Mouse (Mus musculus) midbrain, embryonic 14.5 days (tissue): ENCODE data around the gene Gtf2f1. TPM values are rescaled to one million over a fixed set of nuclear protein-coding genes. Genes with fewer than 3 reads are reported as not detected.
"Not testable (repeated sequence)": the region's sequence is repeated elsewhere in the genome, so short reads cannot be mapped to it uniquely, and the experiment has no call there.

Experiments used
- ATAC-seq: fragments of 200-750 bp; cut with Nextera tagmentation; 2 replicates; pipeline ENCODE4 v1.8.0; 2017; ENCODE audit warnings: moderate number of reproducible peaks, moderate library complexity; ENCODE audit not compliant: low FRiP score, low TSS enrichment
- DNase-seq: peaks from one replicate; pipeline ENCODE4 v3.0.0-alpha.2; 2015
- H3K27ac ChIP-seq: fragments of 300-500 bp; sonication (generic); replicated peaks from 2 replicates; pipeline ENCODE4 v1.5.1; 2014; ENCODE audit warnings: mild to moderate bottlenecking, low read depth, low read length, moderate library complexity
- H3K27me3 ChIP-seq: fragments of 300-500 bp; sonication (generic); 2 replicates; pipeline ENCODE4 v1.6.1; 2014; ENCODE audit warnings: low read length, control low read depth, mixed read lengths; ENCODE audit not compliant: control insufficient read depth, insufficient read depth
- H3K36me3 ChIP-seq: fragments of 300-500 bp; sonication (generic); 2 replicates; pipeline ENCODE4 v1.6.1; 2014; ENCODE audit warnings: low read length, control low read depth; ENCODE audit not compliant: control insufficient read depth, insufficient read depth
- H3K4me1 ChIP-seq: fragments of 300-500 bp; sonication (generic); 2 replicates; pipeline ENCODE4 v1.6.1; 2014; ENCODE audit warnings: mild to moderate bottlenecking, antibody characterized with exemption, low read length, control low read depth; ENCODE audit not compliant: control insufficient read depth, insufficient read depth
- H3K4me2 ChIP-seq: fragments of 300-500 bp; sonication (generic); 2 replicates; pipeline ENCODE4 v1.6.1; 2014; ENCODE audit warnings: mild to moderate bottlenecking, low read length, moderate library complexity
- H3K4me3 ChIP-seq: fragments of 300-500 bp; sonication (generic); replicated peaks from 2 replicates; pipeline ENCODE4 v1.5.1; 2014; ENCODE audit warnings: low read depth, low read length
- H3K9ac ChIP-seq: fragments of 300-500 bp; sonication (generic); replicated peaks from 2 replicates; pipeline ENCODE4 v1.6.1; 2014; ENCODE audit warnings: mild to moderate bottlenecking, low read length, moderate library complexity
- H3K9me3 ChIP-seq: fragments of 300-500 bp; sonication (generic); 2 replicates; pipeline ENCODE4 v1.6.1; 2016; ENCODE audit warnings: low read length, control low read depth, mixed read lengths; ENCODE audit not compliant: control insufficient read depth
- WGBS: fragments of 180-500 bp; shearing (Covaris S2); extraction: QIAGEN DNeasy Blood & Tissue Kit; methylation state at CpG from one replicate; pipeline ENCODE4 v1.1.7; 2014; 5-methylcytosine and 5-hydroxymethylcytosine counted together
- polyA plus RNA-seq: library from polyadenylated mRNA; unstranded; fragments of >200 nt; fragmentation: Nextera tagmentation; extraction: Ambion mirVana; gene quantifications from 2 replicates; pipeline ENCODE4 v1.2.1, GENCODE M21; 2014

Gene Gtf2f1
- 61.3 and 63.7 TPM in 2 replicates for polyA plus RNA-seq

DNA sequence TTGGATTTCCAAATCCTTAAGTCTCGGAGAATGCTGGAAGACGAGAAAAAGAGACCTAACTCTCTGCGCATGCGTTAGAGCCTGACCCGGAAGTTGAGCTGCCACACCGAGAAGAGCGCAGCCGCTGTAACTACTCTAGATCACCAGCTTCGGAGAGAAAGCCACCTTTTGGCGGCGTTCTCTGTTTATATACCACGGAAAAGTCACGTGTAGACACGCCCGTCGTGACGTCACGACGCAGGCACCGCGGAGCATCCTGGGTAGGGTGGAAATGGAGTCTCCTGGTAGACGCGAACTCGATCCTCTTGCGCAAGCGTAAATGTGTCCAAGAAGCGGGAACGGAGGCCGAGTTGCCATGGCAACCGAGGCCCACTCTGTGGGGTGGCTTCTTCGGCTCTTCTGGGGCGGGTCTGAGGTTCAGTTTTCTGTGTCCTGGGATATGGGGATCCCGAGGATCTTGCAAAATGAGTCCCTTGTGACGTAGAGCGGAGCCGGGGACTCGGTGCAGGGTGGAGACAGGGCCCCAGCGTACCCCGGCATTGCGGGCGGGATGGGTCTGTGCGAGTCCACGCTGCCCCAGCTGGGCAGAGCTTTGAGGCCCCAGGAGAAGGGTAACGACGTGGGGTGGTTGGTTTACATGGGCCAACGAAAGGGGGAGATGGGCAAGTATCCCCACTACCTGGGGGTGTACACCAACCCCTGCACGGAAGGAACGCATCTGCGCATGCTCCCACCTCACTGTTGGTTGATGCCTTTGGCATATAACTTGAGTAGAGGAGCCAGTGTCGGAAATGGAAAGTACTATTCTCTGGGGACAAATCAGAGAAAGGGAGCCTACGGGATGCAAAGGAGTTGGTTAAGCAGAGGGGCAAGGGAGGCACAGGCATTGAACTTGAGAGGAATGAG, at the start of gene Gtf2f1, which contains the start of gene Gm17949:
TSS of gene Gtf2f1 (minus strand) at position 53 of the 906 bp plus-strand sequence.
TSS of gene Gm17949 (plus strand) at position 234 of the 906 bp plus-strand sequence.
- peaks cover 16% of the 10 kb centered on the region for H3K4me1 ChIP-seq
- H3K9ac ChIP-seq: peak within 1 kb of the TSS; percentile 80
- H3K4me2 ChIP-seq: peak within 1 kb of the TSS; percentile 92
- DNase-seq: peak; percentile 100
- H3K9me3 ChIP-seq: no peaks in the 10 kb centered on the region
- H3K27me3 ChIP-seq: no peaks in the 10 kb centered on the region
- H3K36me3 ChIP-seq: peaks cover 22% of the 10 kb centered on the region
- H3K4me3 ChIP-seq: peak within 1 kb of the TSS; percentile 72
- under 1% methylated on average over 51 of the region's 51 CpGs for WGBS
- peak; percentile 93 for ATAC-seq
- peak within 1 kb of the TSS; percentile 96 for H3K27ac ChIP-seq

GRCm38 (mm10) chr17:57060231-57060801, 49.2 kb upstream of the Gtf2f1 start:
- Histone ChIP-seq H3K27ac (peak overlapping the region; percentile 86), H3K4me2 (peak overlapping the region; percentile 66), H3K4me1 (peaks cover 10% of the 10 kb centered on the region), H3K36me3 (peaks cover 13% of the 10 kb centered on the region), H3K4me3 (peak overlapping the region; percentile 70), H3K9ac (peak overlapping the region; percentile 64; the same call in 1 of the 2 replicates), H3K27me3 (peaks cover 27% of the 10 kb centered on the region), H3K9me3 (no peaks in the 10 kb centered on the region)
- ATAC-seq: peak; percentile 90
- peak; percentile 98 for DNase-seq
- WGBS: under 1% methylated on average over 44 of the region's 44 CpGs

- peak; percentile 77 for ATAC-seq
- H3K27me3 ChIP-seq: peaks cover 27% of the 10 kb centered on the region
- H3K9ac ChIP-seq: peak within 1 kb of the TSS; percentile 64
- peaks cover 21% of the 10 kb centered on the region for H3K36me3 ChIP-seq
- peak within 1 kb of the TSS; percentile 70 for H3K4me3 ChIP-seq
- peaks cover 10% of the 10 kb centered on the region for H3K4me1 ChIP-seq
- under 1% methylated on average over 44 of the region's 45 CpGs for WGBS
- peak; percentile 93 for DNase-seq
- H3K4me2 ChIP-seq: peak within 1 kb of the TSS; percentile 66
- peak within 1 kb of the TSS; percentile 86 for H3K27ac ChIP-seq
- no peaks in the 10 kb centered on the region for H3K9me3 ChIP-seq
Observed at GRCm38 (mm10) chr17:57059486-57059977, 48.4 kb upstream of the Gtf2f1 start, which contains the start of gene Slc25a23. Slc25a23 (minus strand) TSS chr17:57059863.

DNA sequence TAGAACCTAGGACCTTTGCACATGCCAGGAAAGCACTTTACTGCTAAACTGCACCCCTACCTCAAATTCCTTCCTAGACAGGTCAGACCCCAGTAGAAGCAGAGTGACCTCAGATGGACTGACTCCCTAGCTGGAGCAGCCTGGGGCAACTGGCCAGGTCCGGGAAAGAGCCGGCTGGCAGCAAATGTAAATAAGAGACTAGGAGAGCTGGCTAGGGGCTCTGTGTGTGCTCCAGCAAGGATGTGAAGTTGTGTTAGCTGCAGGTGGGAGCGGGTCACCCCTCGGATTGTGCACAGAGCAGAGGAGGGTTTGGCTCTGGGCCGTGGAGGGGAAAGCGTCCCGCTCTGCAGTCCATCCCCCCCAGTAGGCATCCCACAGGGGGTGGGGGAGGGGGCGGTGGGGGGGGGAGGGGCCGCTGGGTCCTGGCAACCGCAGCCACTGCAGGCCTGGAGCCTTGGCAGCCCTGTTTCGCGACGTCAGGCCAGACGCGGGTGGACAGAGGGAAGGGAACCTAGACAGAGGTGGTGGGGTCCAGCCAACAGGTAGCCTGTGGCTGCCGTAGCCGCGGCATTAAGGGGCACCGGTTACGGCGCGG, 47.9 kb upstream of the Gtf2f1 start, which contains the start of gene Crb3:
TSS of gene Crb3 (plus strand) at position 215 of the 595 bp plus-strand sequence.
- Histone ChIP-seq H3K9ac (peak within 1 kb of the TSS; percentile 64), H3K36me3 (peaks cover 25% of the 10 kb centered on the region), H3K27ac (peak within 1 kb of the TSS; percentile 86), H3K4me3 (peak within 1 kb of the TSS; percentile 70), H3K27me3 (peaks cover 27% of the 10 kb centered on the region), H3K9me3 (no peaks in the 10 kb centered on the region), H3K4me1 (peaks cover 10% of the 10 kb centered on the region), H3K4me2 (peak within 1 kb of the TSS; percentile 66)
- DNase-seq: peak; percentile 53
- 0% methylated on average over 19 of the region's 22 CpGs for WGBS
- no peak; the same call in 1 of the 2 replicates for ATAC-seq

DNA sequence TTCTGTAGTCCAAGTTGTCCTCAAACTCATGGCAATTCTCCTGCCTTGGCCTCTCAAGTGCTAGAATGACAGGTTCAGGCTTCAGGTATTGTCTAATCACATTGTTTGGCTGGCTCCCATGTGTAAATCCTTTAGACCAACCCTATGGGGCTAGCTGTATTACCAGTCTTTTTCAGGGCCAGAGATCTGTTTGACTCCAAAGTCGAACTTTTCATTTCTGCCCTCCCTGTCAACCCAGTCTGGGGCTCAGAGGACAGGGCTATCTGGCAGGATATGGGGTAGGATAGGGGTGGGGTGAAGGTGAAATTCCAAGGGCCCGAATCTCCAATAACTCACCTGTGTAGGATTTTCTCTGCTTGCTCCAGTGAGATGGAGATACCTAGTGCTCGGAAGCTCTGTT, 45.2 kb upstream of the Gtf2f1 start:
- Histone ChIP-seq H3K4me3 (no peak overlapping the region), H3K9ac (no peak overlapping the region), H3K4me2 (no peak overlapping the region), H3K4me1 (peaks cover 6% of the 10 kb centered on the region), H3K36me3 (peaks cover 47% of the 10 kb centered on the region), H3K9me3 (no peaks in the 10 kb centered on the region), H3K27ac (no peak overlapping the region), H3K27me3 (peaks cover 4% of the 10 kb centered on the region)
- DNase-seq: no peak
- WGBS: 91% methylated on average over 3 of the region's 3 CpGs
- no peak for ATAC-seq

GRCm38 (mm10) chr17:57051679-57052078, 40.6 kb upstream of the Gtf2f1 start:
- DNase-seq: peak; percentile 30
- not testable (repeated sequence) for H3K4me2 ChIP-seq, H3K9me3 ChIP-seq, H3K4me1 ChIP-seq, H3K9ac ChIP-seq, H3K27ac ChIP-seq, ATAC-seq, H3K27me3 ChIP-seq, H3K4me3 ChIP-seq
- peaks cover 67% of the 10 kb centered on the region for H3K36me3 ChIP-seq
- 91% methylated on average over 4 of the region's 4 CpGs for WGBS

DNA sequence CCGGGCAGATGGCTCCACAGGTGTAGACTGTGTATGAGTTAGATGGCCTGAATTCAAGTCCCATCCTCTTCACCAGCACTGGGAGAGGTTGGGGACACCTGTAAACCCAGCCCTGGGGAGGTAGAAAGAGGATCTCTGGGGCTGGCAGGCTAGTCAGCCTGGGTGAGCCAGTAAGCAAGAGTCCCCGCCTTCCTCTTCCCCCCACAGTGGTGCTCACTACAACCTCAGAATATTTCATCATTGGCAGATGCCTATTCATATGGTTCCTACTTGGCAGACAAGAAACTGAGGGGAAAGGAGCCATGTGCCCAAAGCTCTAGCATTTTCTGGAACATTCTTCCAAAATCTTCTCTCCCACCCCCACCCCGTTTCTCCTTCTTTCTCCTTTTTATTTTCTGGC, 37.7 kb upstream of the Gtf2f1 start:
- H3K4me2 ChIP-seq: no peak overlapping the region
- no peak for ATAC-seq
- H3K36me3 ChIP-seq: peaks cover 60% of the 10 kb centered on the region
- H3K27ac ChIP-seq: no peak overlapping the region
- WGBS: 95% methylated on average over 3 of the region's 3 CpGs
- no peaks in the 10 kb centered on the region for H3K9me3 ChIP-seq
- H3K4me3 ChIP-seq: no peak overlapping the region
- H3K27me3 ChIP-seq: no peaks in the 10 kb centered on the region
- H3K4me1 ChIP-seq: no peaks in the 10 kb centered on the region
- no peak overlapping the region for H3K9ac ChIP-seq
- no peak for DNase-seq

- Histone ChIP-seq H3K27me3 (no peaks in the 10 kb centered on the region), H3K36me3 (peaks cover 46% of the 10 kb centered on the region), H3K27ac (no peak overlapping the region), H3K4me3 (no peak overlapping the region), H3K9me3 (no peaks in the 10 kb centered on the region), H3K4me2 (no peak overlapping the region), H3K9ac (no peak overlapping the region), H3K4me1 (no peaks in the 10 kb centered on the region)
- DNase-seq (no peak), ATAC-seq (no peak)
- WGBS: 50% methylated on average over 5 of the region's 5 CpGs
Observed at GRCm38 (mm10) chr17:57047406-57047805, 36.3 kb upstream of the Gtf2f1 start.
